Mouse (Mus musculus) 416B (cell line): ENCODE results near the gene Catsper1.

Source experiments
- DNase-seq: peaks from one replicate; pipeline ENCODE4 v3.0.0; 2011; ENCODE audit warnings: low read depth

Gene Catsper1

GRCm38 (mm10) chr19:5353609-5354008 is 18.1 kb downstream of the Catsper1 start:
- DNase-seq: no peak

GRCm38 (mm10) chr19:5356080-5356479 is 20.5 kb downstream of the Catsper1 start:
- peak; percentile 71 for DNase-seq

GRCm38 (mm10) chr19:5362186-5362585 is 26.6 kb downstream of the Catsper1 start:
- no peak for DNase-seq

- peak; percentile 50 for DNase-seq
Measured at GRCm38 (mm10) chr19:5364124-5364523, 28.6 kb downstream of the Catsper1 start.

GRCm38 (mm10) chr19:5365751-5366150 is 30.2 kb downstream of the Catsper1 start:
- no peak for DNase-seq

- peak; percentile 99 for DNase-seq
Measured at GRCm38 (mm10) chr19:5366175-5367052, 30.9 kb downstream of the Catsper1 start, which contains the start of gene Eif1ad. Gene Eif1ad, plus strand, starts transcription at chr19:5366741.

- no peak for DNase-seq
Measured at GRCm38 (mm10) chr19:5367053-5367359, 31.5 kb downstream of the Catsper1 start, which contains the start of gene Banf1. Gene Banf1, minus strand, starts transcription at chr19:5367168.

GRCm38 (mm10) chr19:5367455-5367854 is 31.9 kb downstream of the Catsper1 start:
- peak; percentile 68 for DNase-seq

GRCm38 (mm10) chr19:5370932-5371331 is 35.4 kb downstream of the Catsper1 start:
- no peak for DNase-seq

- DNase-seq: no peak
Measured at GRCm38 (mm10) chr19:5372724-5373123, 37.2 kb downstream of the Catsper1 start.

GRCm38 (mm10) chr19:5374177-5374576 is 38.6 kb downstream of the Catsper1 start:
- no peak for DNase-seq

- no peak for DNase-seq
Measured at GRCm38 (mm10) chr19:5374748-5375147, 39.2 kb downstream of the Catsper1 start.

GRCm38 (mm10) chr19:5377446-5377845 is 41.9 kb downstream of the Catsper1 start:
- DNase-seq: no peak

- DNase-seq: no peak
Measured at GRCm38 (mm10) chr19:5383326-5383725, 47.8 kb downstream of the Catsper1 start.

- DNase-seq: no peak
Measured at GRCm38 (mm10) chr19:5384715-5385114, 49.2 kb downstream of the Catsper1 start.

GRCm38 (mm10) chr19:5388011-5388441 is 52.5 kb downstream of the Catsper1 start:
- DNase-seq: peak; percentile 46

- peak; percentile 97 for DNase-seq
Measured at GRCm38 (mm10) chr19:5388588-5389242, 53.2 kb downstream of the Catsper1 start, which contains the start of gene Sart1. Gene Sart1, minus strand, starts transcription at chr19:5388703.

GRCm38 (mm10) chr19:5389647-5390046 is 54.1 kb downstream of the Catsper1 start:
- DNase-seq: peak; percentile 83

GRCm38 (mm10) chr19:5390416-5390815 is 54.9 kb downstream of the Catsper1 start:
- no peak for DNase-seq

- DNase-seq: no peak
Measured at GRCm38 (mm10) chr19:5392892-5393291, 57.4 kb downstream of the Catsper1 start.
